8 mouse cellular contexts compared by ENCODE assay signal in genomic region chr5:145190875-145191798, GRCm38 (mm10). TPM values are rescaled to one million over a fixed set of nuclear protein-coding genes. Genes with fewer than 3 reads are reported as not detected.
A peak's percentile ranks its signal among the peaks of the same experiment; 100 is the strongest.
DNase-seq lines count a peak whose midpoint lies in the region; ATAC-seq and TF ChIP-seq lines count a peak whose summit lies in the region.

No protein-coding gene starts in this region.

- H3K9ac ChIP-seq in hindbrain, embryonic 11.5 days (ENCODE audit: low read depth, low read length): peak overlapping the region; percentile 92
- peak overlapping the region; percentile 87 for H3K9ac ChIP-seq in lung, postnatal 0 days (replicated peaks; ENCODE audit: low read depth)

- no peak for TF ChIP-seq CTCF in lung, postnatal 0 days (IDR thresholded peaks at IDR 0.05)

- peak; percentile 94 for DNase-seq in NIH3T3 (ENCODE audit: low read depth)
- DNase-seq in cerebellum, adult 9-11 months: peak; percentile 92
- DNase-seq in frontal cortex, adult 2 months (ENCODE audit: extremely low spot score in 1 of 2, low spot score in 1 of 2): peak; percentile 87 to 96
- peak; percentile 93 for DNase-seq in hindbrain, embryonic 11.5 days (ENCODE audit: low spot score)
- peak; percentile 84 to 91 for DNase-seq in layer of hippocampus, postnatal 10 days (ENCODE audit: low spot score in 2 of 2)
- peak; percentile 96 for DNase-seq in lung, postnatal 0 days (ENCODE audit: low spot score)
- DNase-seq in ovary, postnatal 10 days (ENCODE audit: low spot score): peak; percentile 71
- peak; percentile 87 for DNase-seq in thymus, postnatal 0 days (ENCODE audit: low spot score)

- WGBS in hindbrain, embryonic 11.5 days: under 1% methylated on average over 41 of the region's 41 CpGs
- WGBS in lung, postnatal 0 days: 1% methylated on average over 41 of the region's 41 CpGs

- H3K4me3 ChIP-seq in hindbrain, embryonic 11.5 days (ENCODE audit: low read depth, low read length): peak overlapping the region; percentile 72
- H3K4me3 ChIP-seq in lung, postnatal 0 days (ENCODE audit: low read depth, low read length): peak overlapping the region; percentile 66

- H3K36me3 ChIP-seq in hindbrain, embryonic 11.5 days (ENCODE audit: control insufficient read depth, insufficient read depth, low read length): peaks cover 9% of the 10 kb centered on the region; the same call in 1 of the 2 replicates
- peaks cover 32% of the 10 kb centered on the region; the same call in 1 of the 2 replicates for H3K36me3 ChIP-seq in lung, postnatal 0 days (ENCODE audit: insufficient read depth, low read length)

- no peaks in the 10 kb centered on the region for H3K9me3 ChIP-seq in hindbrain, embryonic 11.5 days (ENCODE audit: control insufficient read depth, low read length)
- no peaks in the 10 kb centered on the region for H3K9me3 ChIP-seq in lung, postnatal 0 days (ENCODE audit: low read length)

- no peaks in the 10 kb centered on the region for H3K27me3 ChIP-seq in hindbrain, embryonic 11.5 days (ENCODE audit: control insufficient read depth, insufficient read depth, low read length)
- H3K27me3 ChIP-seq in lung, postnatal 0 days (replicated peaks; ENCODE audit: insufficient read depth, low read length): no peaks in the 10 kb centered on the region

- peak overlapping the region; percentile 72 for H3K4me2 ChIP-seq in hindbrain, embryonic 11.5 days (replicated peaks; ENCODE audit: low read depth, low read length)
- peak overlapping the region; percentile 72 for H3K4me2 ChIP-seq in lung, postnatal 0 days (replicated peaks; ENCODE audit: low read depth, low read length)

- 0 out of 2 replicates have a peak, but pooled peaks cover 2% of the 10 kb centered on the region for H3K4me1 ChIP-seq in hindbrain, embryonic 11.5 days (replicated peaks; ENCODE audit: control insufficient read depth, insufficient read depth, low read length)
- peaks cover 14% of the 10 kb centered on the region for H3K4me1 ChIP-seq in lung, postnatal 0 days (ENCODE audit: insufficient read depth, low read depth, low read length)

- 0 out of 2 replicates have a peak, but pooled peaks have one; percentile 25 for TF ChIP-seq EP300 in lung, postnatal 0 days (IDR thresholded peaks at IDR 0.05)

- peak; percentile 91 for ATAC-seq in hindbrain, embryonic 11.5 days (ENCODE audit: low FRiP score)
- ATAC-seq in lung, postnatal 0 days: peak; percentile 95

- H3K27ac ChIP-seq in hindbrain, embryonic 11.5 days (ENCODE audit: low read depth, low read length): peak overlapping the region; percentile 73
- H3K27ac ChIP-seq in lung, postnatal 0 days (ENCODE audit: low read length): peak overlapping the region; percentile 85

RNA-seq across cellular contexts. Expression of gene Atp5j2, which starts 0.7 kb away (rescaled TPM):
- polyA plus RNA-seq in frontal cortex, adult 2 months (2012; rRNA removed): 324 and 327 TPM in 2 replicates
- polyA plus RNA-seq in hindbrain, embryonic 11.5 days (2014; fragmentation: Nextera tagmentation; extraction: Ambion mirVana): 486 and 490 TPM in 2 replicates
- total RNA-seq in layer of hippocampus, postnatal 10 days (2021): 100 to 1,000 TPM; 318 to 327 TPM
- polyA plus RNA-seq in lung, postnatal 0 days (2015; fragmentation: Nextera tagmentation; extraction: Ambion mirVana): 374 and 396 TPM in 2 replicates
- 651 and 696 TPM in 2 replicates for polyA plus RNA-seq in thymus, postnatal 0 days (2015; fragmentation: Nextera tagmentation; extraction: Ambion mirVana)

RNA-seq across cellular contexts. Expression of gene Zkscan14, which starts 10.5 kb away (rescaled TPM):
- 6.6 and 8.5 TPM in 2 replicates for polyA plus RNA-seq in frontal cortex, adult 2 months (2012; rRNA removed)
- 8.8 and 9.0 TPM in 2 replicates for polyA plus RNA-seq in hindbrain, embryonic 11.5 days (2014; fragmentation: Nextera tagmentation; extraction: Ambion mirVana)
- total RNA-seq in layer of hippocampus, postnatal 10 days (2021): 1 to 10 TPM; 9.4 to 9.9 TPM
- polyA plus RNA-seq in lung, postnatal 0 days (2015; fragmentation: Nextera tagmentation; extraction: Ambion mirVana): 13.0 and 13.9 TPM in 2 replicates
- polyA plus RNA-seq in thymus, postnatal 0 days (2015; fragmentation: Nextera tagmentation; extraction: Ambion mirVana): 17.2 and 18.7 TPM in 2 replicates

RNA-seq across cellular contexts. Expression of gene Zkscan5, which starts 13.2 kb away (rescaled TPM):
- polyA plus RNA-seq in frontal cortex, adult 2 months (2012; rRNA removed): 9.5 and 9.7 TPM in 2 replicates
- polyA plus RNA-seq in hindbrain, embryonic 11.5 days (2014; fragmentation: Nextera tagmentation; extraction: Ambion mirVana): 15.4 and 18.5 TPM in 2 replicates
- 10 to 100 TPM; 14.3 to 14.8 TPM for total RNA-seq in layer of hippocampus, postnatal 10 days (2021)
- polyA plus RNA-seq in lung, postnatal 0 days (2015; fragmentation: Nextera tagmentation; extraction: Ambion mirVana): 7.5 and 8.1 TPM in 2 replicates
- polyA plus RNA-seq in thymus, postnatal 0 days (2015; fragmentation: Nextera tagmentation; extraction: Ambion mirVana): 7.8 and 8.0 TPM in 2 replicates

RNA-seq across cellular contexts. Expression of gene Cpsf4, which starts 24.1 kb away (rescaled TPM):
- 51.7 and 57.8 TPM in 2 replicates for polyA plus RNA-seq in frontal cortex, adult 2 months (2012; rRNA removed)
- polyA plus RNA-seq in hindbrain, embryonic 11.5 days (2014; fragmentation: Nextera tagmentation; extraction: Ambion mirVana): 27.3 and 31.9 TPM in 2 replicates
- 10 to 100 TPM; 29.7 to 30.5 TPM for total RNA-seq in layer of hippocampus, postnatal 10 days (2021)
- 22.9 and 25.9 TPM in 2 replicates for polyA plus RNA-seq in lung, postnatal 0 days (2015; fragmentation: Nextera tagmentation; extraction: Ambion mirVana)
- 56.4 and 58.2 TPM in 2 replicates for polyA plus RNA-seq in thymus, postnatal 0 days (2015; fragmentation: Nextera tagmentation; extraction: Ambion mirVana)

RNA-seq across cellular contexts. Expression of gene Ptcd1, which starts 24.2 kb away (rescaled TPM):
- polyA plus RNA-seq in frontal cortex, adult 2 months (2012; rRNA removed): 19.3 and 21.1 TPM in 2 replicates
- 12.3 and 15.9 TPM in 2 replicates for polyA plus RNA-seq in hindbrain, embryonic 11.5 days (2014; fragmentation: Nextera tagmentation; extraction: Ambion mirVana)
- 10 to 100 TPM; 13.7 to 15.0 TPM for total RNA-seq in layer of hippocampus, postnatal 10 days (2021)
- polyA plus RNA-seq in lung, postnatal 0 days (2015; fragmentation: Nextera tagmentation; extraction: Ambion mirVana): 12.0 and 13.0 TPM in 2 replicates
- polyA plus RNA-seq in thymus, postnatal 0 days (2015; fragmentation: Nextera tagmentation; extraction: Ambion mirVana): 12.4 and 12.8 TPM in 2 replicates

Comparison
In these comparisons a context has a peak if more than half of its experiments do, and no peak if none do; other contexts are left out.
1. Peak in every context shown above with its lines: DNase-seq, ATAC-seq, H3K4me3 ChIP-seq and H3K27ac ChIP-seq.